Mouse (Mus musculus) thymus, postnatal 36 days (tissue): ENCODE results near the gene Npdc1.

Experiments used
- DNase-seq, 2 experiments: peaks; one replicate each; pipeline ENCODE4 v3.0.0; 2022; ENCODE audit warnings: mixed read lengths in 2 of 2

The Npdc1 gene

GRCm38 (mm10) chr2:25399051-25399450 lies at the start of gene Npdc1:
Gene Npdc1 (plus strand): TSS chr2:25399351.
- DNase-seq, result no peak

- DNase-seq, result no peak
Observed at GRCm38 (mm10) chr2:25349499-25349898, 49.7 kb upstream of the Npdc1 start.

GRCm38 (mm10) chr2:25350701-25351100 lies 48.5 kb upstream of the Npdc1 start:
- no peak for DNase-seq

DNA sequence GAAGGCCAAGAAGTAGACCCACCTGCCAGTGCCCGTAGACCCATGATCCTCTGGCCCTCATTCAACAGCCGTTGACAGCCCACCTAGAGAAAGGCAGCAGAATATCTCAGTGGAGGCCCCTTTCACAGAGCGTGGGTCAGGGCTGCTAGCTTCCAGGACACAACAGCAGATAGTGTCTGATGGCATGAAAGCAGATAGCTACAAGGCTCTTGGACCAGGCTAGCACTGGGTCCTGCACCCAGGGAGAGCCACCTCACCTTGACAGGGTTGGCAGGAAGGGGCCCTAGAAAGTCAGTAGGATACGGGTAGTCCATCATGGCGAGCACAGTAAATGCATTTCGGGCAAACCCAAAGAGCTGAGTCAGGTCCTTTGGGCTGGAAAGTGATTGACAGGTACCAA lies 44.9 kb upstream of the Npdc1 start:
- no peak for DNase-seq

- DNase-seq, result no peak
Observed at GRCm38 (mm10) chr2:25355419-25356066, 43.6 kb upstream of the Npdc1 start.

DNA sequence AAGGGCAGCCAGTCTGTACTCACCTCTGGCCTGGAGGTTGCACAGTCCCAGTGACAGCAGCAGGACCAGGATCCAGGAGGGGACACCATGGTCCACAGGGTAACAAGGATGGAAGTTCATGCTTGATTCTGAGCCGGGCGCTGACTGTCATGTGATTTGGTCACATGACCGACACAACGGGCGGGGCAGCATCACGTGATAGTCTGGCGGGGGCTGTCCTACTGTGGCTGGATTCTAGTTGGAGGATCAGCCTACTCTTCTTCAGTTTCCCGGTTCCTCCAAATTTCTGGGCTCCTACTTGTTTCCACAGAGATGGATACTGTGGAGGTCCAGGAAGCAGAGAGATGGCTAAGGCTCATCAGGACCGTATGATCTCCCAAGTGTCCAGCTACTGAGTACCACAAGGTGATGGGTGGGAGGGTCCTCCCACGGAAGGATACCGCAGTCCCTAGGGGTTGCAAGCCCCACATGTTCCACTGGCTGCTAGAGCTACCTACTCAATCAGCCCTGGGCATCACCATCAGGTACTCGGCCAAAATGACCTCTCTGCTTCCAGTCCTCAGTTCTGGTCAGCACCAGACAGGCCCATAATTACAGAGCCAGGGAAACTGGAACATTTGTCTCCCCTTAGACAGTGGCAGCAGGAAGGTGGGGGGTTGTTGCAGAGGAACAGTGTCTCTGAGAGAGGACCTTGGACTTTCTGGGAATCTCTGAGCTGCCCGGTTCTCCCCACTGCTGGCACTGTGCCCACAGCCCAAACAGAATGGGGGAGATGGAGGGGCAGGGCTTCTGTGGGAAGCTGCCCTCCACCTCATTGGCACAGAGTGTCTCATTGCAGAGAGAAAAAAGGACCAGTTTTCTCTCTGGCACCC lies 42.7 kb upstream of the Npdc1 start, which contains the start of gene Dpp7:
Gene Dpp7 (minus strand): TSS at position 152 of the 872 bp plus-strand sequence.
- peak; percentile 59 to 67 for DNase-seq

DNA sequence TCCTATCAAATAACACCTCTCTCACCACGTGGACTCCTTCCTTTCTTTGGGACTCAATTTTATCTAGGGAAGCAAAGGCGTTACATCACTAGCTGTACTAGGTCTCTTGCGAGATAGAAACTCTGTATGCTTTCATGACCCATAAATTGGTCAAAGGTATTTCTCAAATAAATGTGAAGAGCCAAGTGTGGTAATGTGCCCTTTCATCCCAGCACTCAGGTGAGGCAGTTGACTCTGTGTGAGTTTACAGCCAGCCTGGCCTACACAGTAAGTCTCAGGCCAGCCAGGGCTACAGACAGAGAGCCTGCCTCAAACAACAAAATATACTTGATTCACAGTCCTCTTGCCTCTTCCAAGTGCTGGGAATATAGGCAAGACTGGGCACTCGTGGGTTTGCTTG lies 39.3 kb upstream of the Npdc1 start:
- DNase-seq, result no peak

DNA sequence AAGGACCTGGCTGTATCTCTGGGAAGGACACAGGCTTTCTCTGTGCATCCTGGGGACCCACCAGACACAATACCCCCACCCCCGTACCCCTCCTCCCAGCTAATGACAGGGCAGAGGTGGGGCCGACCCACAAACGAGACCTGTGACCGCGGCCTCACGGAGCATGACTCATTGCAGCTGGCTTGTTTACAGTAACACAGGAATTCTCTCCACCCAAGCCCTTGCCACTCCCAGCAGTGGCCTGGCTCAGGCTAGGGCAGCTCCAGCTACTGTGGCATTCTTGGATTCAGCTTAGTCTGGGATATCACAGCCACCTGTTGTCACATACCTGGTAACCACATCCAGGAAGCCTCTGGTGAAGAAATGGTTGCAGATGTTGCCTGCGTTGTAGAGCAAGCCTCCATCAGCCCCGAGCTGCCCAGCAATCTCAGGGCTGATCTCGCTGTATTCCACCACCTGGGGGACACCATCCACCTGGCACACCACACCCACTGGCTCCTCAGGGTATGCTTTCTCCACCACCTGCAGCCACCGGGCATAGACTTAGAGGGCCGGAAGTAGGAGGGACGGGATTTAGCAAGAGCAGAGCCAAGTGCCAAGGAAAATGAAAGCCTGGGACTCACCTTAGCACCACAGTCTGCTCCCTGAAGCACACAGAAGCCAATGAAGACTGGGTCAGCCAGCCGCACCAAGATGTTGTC lies 35.5 kb upstream of the Npdc1 start:
- no peak for DNase-seq

DNA sequence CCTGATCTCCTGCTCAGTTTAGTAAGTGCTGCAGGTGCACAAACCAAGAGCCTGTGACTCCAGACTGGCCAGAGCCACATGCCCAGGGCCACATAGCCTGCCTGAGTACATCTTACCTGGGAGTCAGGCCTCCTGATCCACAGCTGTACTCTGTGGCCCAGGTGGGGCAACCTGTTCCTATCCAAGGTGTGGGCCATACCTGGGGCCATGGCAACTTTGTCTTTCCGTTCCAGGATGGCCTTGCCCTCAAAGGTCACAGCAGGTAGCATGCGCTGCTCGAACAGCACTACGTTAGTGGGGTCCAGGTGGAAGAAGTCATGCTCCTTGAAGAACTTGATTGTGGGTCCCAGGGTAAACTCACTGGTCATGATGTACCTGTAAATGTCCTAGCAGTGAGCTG lies 34.8 kb upstream of the Npdc1 start:
- DNase-seq, result no peak

GRCm38 (mm10) chr2:25364761-25365090 lies 34.4 kb upstream of the Npdc1 start:
- DNase-seq, result no peak

DNA sequence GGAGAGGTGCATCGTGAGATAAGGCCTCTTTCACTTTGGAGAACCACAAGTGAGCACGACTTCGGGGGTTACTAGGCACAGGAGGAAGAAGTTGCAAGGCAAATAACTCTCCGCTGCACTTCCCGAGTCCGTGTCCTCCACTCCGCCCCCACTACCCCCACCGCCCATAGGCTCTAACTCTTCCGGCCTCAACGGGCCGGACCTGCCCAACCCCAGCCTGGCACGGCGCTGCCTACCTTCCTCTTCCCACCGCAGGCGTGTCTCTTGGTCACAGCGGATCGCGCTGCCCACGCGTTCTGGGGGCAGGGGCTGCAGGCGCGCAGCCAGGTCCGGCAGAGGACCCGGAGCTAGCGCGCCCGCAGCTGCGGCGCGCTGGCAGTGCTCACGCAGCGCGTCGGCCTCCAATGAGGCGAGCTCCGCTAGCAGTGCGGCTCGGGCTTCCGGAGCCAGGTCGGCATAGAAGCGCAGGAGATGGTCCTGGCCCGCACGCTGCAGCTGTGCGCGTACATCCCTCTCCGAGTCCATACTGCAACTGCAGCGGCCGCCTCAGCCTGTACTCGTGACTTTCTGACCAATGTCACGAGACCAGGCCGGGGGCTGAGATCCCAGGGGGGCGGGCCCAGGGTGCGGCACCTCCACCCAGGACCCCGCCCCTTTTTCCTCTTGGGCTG lies 33.9 kb upstream of the Npdc1 start, which contains the start of gene Uap1l1:
Gene Uap1l1 (minus strand): TSS at position 592 of the 671 bp plus-strand sequence.
- peak; percentile 54 to 67 for DNase-seq

- DNase-seq, result no peak
Observed at GRCm38 (mm10) chr2:25369996-25370395, 29.2 kb upstream of the Npdc1 start.

DNA sequence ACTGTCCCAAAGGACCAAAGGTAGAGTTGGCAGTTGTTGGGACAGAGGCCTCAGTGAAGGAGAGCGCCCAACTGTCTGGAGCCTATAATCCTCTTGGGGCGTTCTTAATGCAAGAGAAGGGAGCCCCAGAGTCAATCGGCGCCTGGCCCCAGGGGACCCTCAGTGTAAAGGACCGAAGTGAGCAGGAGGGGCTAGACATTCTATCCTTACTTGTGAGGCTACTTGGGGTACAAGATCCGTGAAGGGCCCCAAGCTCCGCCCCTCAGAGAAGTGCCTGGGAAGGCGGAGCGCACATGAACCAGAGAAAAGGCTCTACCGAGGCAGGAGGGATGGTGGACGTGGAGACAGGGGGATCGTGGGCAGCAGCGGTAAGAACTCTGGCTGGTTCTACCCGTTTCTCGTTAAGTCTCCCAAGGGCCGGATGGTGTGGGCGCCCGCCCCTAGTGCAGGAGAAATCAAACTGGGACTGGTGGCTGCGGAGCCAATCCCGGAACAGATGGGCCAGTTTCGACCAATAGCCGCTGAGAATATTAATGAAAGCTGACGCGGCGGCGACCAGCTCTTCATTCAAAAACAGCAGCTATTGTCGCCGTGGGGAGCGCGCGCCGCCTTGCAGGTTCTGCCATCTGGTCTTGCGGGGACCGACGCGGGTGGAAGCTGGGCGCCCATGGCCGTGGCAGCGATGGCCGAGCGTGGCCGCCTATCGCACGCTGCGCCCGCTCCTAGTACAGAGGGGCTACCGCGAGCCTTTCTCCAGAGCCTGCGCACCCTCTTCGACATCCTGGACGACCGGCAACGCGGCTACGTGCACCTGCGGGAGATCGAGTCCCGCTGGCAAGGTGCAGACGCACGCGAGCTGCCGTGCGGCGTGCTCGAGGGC lies 27.1 kb upstream of the Npdc1 start, which contains the start of gene Sapcd2:
Gene Sapcd2 (plus strand): TSS at position 558 of the 880 bp plus-strand sequence.
- DNase-seq, result peak; percentile 73 to 82

- no peak for DNase-seq
Observed at GRCm38 (mm10) chr2:25372644-25373391, 26.3 kb upstream of the Npdc1 start.

- no peak for DNase-seq
Observed at GRCm38 (mm10) chr2:25373431-25373830, 25.7 kb upstream of the Npdc1 start.

- DNase-seq, result no peak
Observed at GRCm38 (mm10) chr2:25376589-25376988, 22.6 kb upstream of the Npdc1 start.

DNA sequence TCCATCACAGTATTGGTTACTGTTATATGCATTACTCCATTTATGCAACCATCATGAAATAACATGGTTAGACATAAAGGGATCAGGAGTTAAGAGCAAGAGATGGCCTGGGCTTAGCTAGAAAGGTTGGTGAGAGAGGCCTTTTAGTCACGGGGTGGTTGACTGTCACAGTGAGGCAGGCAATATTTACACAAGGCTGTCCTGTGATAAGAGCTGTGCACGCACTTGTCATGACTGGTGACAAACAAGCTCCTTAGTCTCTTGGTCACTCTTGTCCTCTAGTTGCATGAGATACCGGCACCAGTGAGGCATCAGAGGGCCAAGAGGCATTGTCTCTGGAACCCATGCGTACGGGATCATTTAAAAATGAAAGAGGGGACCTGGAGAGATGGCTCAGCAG lies 14.7 kb upstream of the Npdc1 start:
- no peak for DNase-seq

- no peak for DNase-seq
Observed at GRCm38 (mm10) chr2:25391266-25391665, 7.9 kb upstream of the Npdc1 start.

DNA sequence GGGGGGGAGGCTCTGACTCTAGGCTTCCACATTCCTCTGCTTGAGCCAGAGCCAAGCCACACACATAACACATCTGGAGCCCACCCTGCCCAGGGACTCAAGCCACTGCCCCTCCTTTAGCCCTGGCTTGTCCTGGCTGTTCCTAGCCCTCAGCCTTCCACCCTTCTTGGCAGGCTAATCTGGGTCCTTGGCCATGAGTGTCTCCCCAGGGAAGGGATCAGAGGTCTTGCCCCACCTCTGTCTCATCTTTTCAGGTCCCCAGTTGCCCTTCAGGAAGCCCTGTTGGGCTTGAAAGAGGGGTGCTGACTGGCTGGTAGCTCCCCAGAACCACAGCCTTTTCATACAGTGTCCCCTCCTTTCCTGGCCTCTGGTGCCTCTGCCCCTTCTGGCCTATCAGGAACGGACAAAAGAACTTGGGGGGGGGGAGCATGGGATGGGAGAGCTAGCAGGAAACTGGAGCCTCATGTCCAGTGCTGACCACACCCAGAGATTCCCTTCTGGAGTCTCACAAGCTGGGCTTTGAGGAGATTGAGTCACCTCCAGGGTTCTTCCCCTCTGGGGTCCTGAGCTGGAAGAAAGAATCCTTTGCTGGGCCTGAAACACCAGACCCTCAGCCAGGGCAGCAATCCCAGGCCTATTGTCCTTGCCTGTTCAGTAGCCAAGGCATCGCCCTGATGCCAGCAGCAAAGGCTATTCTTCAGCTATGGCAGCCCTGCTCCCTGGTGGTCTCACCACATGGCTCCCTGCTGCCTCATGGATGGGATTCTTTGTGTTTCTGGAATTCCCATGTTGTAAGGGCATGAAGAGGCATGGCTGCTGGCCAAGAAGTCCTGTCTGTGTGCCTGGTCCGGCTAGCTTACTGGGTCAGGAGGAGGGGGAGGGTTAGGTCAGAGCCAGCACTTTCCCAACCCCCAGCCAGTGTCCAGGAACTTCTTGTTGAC lies 4.6 kb upstream of the Npdc1 start:
- DNase-seq, result no peak
